Mouse (Mus musculus): ENCODE data around the gene Olfr488.
"Not testable (repeated sequence)": the region's sequence is repeated elsewhere in the genome, so short reads cannot be mapped to it uniquely, and the experiment has no call there.

Olfr488 gene

GRCm38 (mm10) chr7:108258247-108258646, at the start of gene Olfr488:
Olfr488 (minus strand) TSS chr7:108258347.
- no peak for DNase-seq (ENCODE audit: low read depth, low spot score)

GRCm38 (mm10) chr7:108288834-108289233, 30.7 kb upstream of the Olfr488 start, which contains the start of gene Olfr490:
Olfr490 (minus strand) TSS chr7:108288934.
- no peak for DNase-seq (ENCODE audit: low read depth, low spot score)

GRCm38 (mm10) chr7:108233551-108233950, 24.6 kb downstream of the Olfr488 start:
- no peak for DNase-seq (ENCODE audit: low read depth, low spot score)

- DNase-seq (ENCODE audit: low read depth, low spot score) = not testable (repeated sequence)
Measured at GRCm38 (mm10) chr7:108214536-108214935, 43.6 kb downstream of the Olfr488 start, which contains the start of gene Olfr487. Olfr487 (minus strand) TSS chr7:108214636.

Data from forelimb bud, embryonic 11.5 days (tissue).